Mouse (Mus musculus): ENCODE measurements around the gene Ilf2.

- TF ChIP-seq CTCF (IDR thresholded peaks at IDR 0.05; ENCODE audit: extremely low read depth, insufficient read length, insufficient replicate concordance, low read depth, low read length), result no peak
- no peak for TF ChIP-seq POLR2A (IDR thresholded peaks at IDR 0.05; ENCODE audit: low read depth, low read length)
Measured at GRCm38 (mm10) chr3:90446389-90447122, 29.4 kb upstream of the Ilf2 start.
